Mouse (Mus musculus) forebrain, embryonic 13.5 days (tissue): ENCODE data around the gene Bcas3. TPM values are rescaled to one million over a fixed set of nuclear protein-coding genes. Genes with fewer than 3 reads are reported as not detected.

Experiments used
- ATAC-seq: fragments of 200-750 bp; cut with Nextera tagmentation; 2 replicates; pipeline ENCODE4 v1.8.0; 2017
- H3K27ac ChIP-seq: fragments of 300-500 bp; sonication (generic); 2 replicates; pipeline ENCODE4 v1.5.1; 2015; ENCODE audit warnings: inconsistent platforms, mild to moderate bottlenecking, moderate library complexity
- H3K27me3 ChIP-seq: fragments of 300-500 bp; sonication (generic); 2 replicates; pipeline ENCODE4 v1.6.1; 2015; ENCODE audit warnings: mild to moderate bottlenecking, inconsistent platforms
- H3K36me3 ChIP-seq: fragments of 300-500 bp; sonication (generic); 2 replicates; pipeline ENCODE4 v1.6.1; 2015; ENCODE audit warnings: mild to moderate bottlenecking, inconsistent platforms; ENCODE audit not compliant: poor library complexity, severe bottlenecking
- H3K4me1 ChIP-seq: fragments of 300-500 bp; sonication (generic); 2 replicates; pipeline ENCODE4 v1.6.1; 2015; ENCODE audit warnings: inconsistent platforms
- H3K4me2 ChIP-seq: fragments of 300-500 bp; sonication (generic); 2 replicates; pipeline ENCODE4 v1.6.1; 2015; ENCODE audit warnings: inconsistent platforms, mild to moderate bottlenecking, moderate library complexity
- H3K4me3 ChIP-seq: fragments of 300-500 bp; sonication (generic); 2 replicates; pipeline ENCODE4 v1.5.1; 2015; ENCODE audit warnings: mild to moderate bottlenecking, inconsistent platforms
- H3K9ac ChIP-seq: fragments of 300-500 bp; sonication (generic); 2 replicates; pipeline ENCODE4 v1.6.1; 2015; ENCODE audit warnings: mild to moderate bottlenecking, inconsistent platforms
- H3K9me3 ChIP-seq: fragments of 300-500 bp; sonication (generic); replicated peaks from 2 replicates; pipeline ENCODE4 v1.6.1; 2016; ENCODE audit warnings: inconsistent platforms
- WGBS: fragments of 180-500 bp; shearing (Covaris S2); methylation state at CpG from one replicate; pipeline ENCODE4 v1.1.7; 2015; 5-methylcytosine and 5-hydroxymethylcytosine counted together
- polyA plus RNA-seq: library from polyadenylated mRNA; unstranded; fragments of >200 nt; fragmentation: Nextera tagmentation; extraction: Ambion mirVana; gene quantifications from 2 replicates; pipeline ENCODE4 v1.2.1, GENCODE M21; 2015

Bcas3 gene
- polyA plus RNA-seq, 1 experiment from 2014 or later, result 19.6 TPM

DNA sequence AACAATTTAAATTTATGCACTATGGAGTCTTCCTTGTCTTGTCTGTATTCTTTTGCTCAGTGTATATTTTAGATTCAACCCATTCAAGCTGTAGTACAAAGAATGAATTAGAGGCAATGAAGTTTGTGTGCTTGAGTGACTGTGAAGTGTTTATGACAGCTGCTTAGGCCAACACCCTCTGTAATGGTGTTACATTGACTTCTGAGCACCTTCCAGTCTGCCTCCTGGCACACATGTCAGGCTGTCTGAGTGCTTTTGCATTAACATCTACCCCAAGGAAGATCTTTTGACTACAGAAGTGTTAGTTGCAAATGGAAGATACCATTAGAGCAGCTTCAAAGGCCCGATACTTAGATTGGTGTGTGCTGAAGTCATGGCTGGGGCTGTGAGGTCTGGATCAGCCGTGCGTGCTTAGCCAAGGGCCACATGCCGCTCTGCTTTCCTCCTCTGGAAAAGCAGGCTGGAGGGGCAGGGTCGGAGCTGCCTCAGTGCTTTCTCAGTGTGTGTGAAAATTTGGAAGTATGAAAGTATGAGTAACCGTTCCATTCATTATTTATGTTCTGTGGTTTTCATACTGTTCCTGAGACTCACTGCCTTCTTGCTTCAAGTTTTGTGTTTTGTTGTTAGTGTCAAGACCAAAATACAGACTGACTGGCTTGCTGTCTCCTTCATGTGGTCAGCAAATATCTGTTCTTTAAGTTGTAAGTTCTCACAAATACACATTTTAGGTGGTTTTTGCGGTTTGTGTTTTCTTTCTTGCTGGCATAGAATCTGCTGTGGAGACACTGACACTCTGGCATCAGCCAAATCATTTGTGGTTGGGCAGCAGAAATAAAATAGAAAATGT, 31.2 kb downstream of the Bcas3 start:
- H3K27me3 ChIP-seq, result no peaks in the 10 kb centered on the region
- no peaks in the 10 kb centered on the region for H3K36me3 ChIP-seq
- no peak overlapping the region for H3K9ac ChIP-seq
- H3K27ac ChIP-seq, result no peak overlapping the region
- H3K9me3 ChIP-seq, result no peaks in the 10 kb centered on the region
- no peak overlapping the region for H3K4me2 ChIP-seq
- H3K4me3 ChIP-seq, result no peak overlapping the region
- 87% methylated on average over 7 of the region's 7 CpGs for WGBS
- no peaks in the 10 kb centered on the region for H3K4me1 ChIP-seq
- ATAC-seq, result no peak

DNA sequence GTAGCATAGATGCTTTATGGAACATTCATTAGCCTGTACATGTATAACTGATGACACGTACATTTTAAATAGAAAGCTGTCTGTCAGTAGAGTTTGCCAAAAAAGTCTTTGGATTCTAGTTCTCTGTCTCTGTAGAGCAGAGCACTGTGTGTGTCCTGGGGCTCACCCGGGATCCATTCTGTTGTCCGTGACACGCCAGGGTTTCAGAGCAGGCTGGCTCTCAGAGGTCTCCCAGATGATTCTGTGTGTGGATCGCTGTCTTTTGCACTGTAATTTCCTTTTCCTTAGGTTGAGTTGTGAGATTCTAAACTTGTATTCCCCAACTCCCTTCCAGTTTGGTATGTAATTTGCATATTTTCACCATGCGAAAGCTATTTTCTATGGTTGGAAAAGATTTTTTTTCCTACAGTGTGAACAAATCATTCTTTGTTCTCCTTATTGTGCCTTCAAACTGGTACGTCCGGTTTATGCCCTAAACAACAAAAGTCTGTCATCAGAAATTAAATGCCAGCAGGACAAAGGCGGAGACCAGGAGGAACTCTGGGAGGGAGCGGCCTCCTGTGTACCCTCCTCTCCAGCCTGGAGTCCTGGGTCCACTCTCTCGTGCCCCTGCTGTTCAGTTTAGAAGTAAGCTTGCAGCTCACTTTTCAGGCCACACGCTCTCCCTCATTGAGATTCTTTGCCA, 39.4 kb downstream of the Bcas3 start:
- H3K4me3 ChIP-seq, result no peak overlapping the region
- H3K27me3 ChIP-seq, result no peaks in the 10 kb centered on the region
- no peaks in the 10 kb centered on the region for H3K9me3 ChIP-seq
- ATAC-seq, result no peak
- WGBS, result 33% methylated on average over 12 of the region's 12 CpGs
- no peak overlapping the region for H3K4me2 ChIP-seq
- H3K27ac ChIP-seq, result no peak overlapping the region
- H3K9ac ChIP-seq, result no peak overlapping the region
- peaks cover 11% of the 10 kb centered on the region; the same call in 1 of the 2 replicates for H3K4me1 ChIP-seq
- no peaks in the 10 kb centered on the region for H3K36me3 ChIP-seq

DNA sequence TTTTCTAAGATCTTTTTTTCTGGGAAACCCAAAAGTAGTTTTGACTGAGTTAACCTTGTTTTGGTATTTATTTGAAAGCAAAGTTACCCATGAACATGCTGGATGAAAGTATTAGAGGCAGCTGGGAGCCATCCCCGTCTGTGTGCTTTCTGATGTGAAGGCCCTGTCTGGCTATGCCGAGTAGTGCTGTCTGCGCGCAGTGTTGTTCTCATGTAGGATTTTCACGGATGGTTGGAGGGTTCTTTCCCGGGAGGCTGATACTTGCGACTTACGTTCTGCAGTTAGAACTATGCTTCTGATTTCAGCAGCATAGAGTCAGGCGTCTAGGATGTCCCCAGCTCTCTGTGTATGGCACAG, 39.9 kb downstream of the Bcas3 start:
- Histone ChIP-seq H3K9me3 (no peaks in the 10 kb centered on the region), H3K4me2 (no peak overlapping the region), H3K4me3 (no peak overlapping the region), H3K4me1 (peaks cover 11% of the 10 kb centered on the region; the same call in 1 of the 2 replicates), H3K27ac (no peak overlapping the region), H3K27me3 (no peaks in the 10 kb centered on the region), H3K36me3 (no peaks in the 10 kb centered on the region), H3K9ac (no peak overlapping the region)
- WGBS, result 29% methylated on average over 9 of the region's 9 CpGs
- no peak for ATAC-seq

DNA sequence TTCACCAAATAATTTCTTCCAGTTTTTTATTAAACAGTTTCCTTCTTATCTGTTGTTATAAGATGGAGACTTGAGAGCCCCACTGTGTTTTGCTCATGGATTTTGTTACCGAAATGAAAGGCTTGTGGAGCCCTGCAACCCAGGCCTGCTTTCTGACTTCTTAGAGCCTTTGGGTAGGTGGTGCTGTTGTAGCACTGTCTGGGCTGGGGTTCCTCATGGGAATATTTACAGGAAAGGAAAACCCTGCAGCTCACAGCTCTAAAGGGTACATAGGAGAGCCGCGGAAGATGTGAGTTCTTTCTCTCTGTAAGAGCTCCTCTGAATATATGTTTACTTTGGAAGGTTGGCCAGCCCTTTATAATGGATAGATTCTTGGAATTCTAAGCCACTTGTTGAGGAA, 41.0 kb downstream of the Bcas3 start:
- no peak for ATAC-seq
- no peak overlapping the region for H3K9ac ChIP-seq
- no peak overlapping the region for H3K27ac ChIP-seq
- WGBS, result 81% methylated on average over 3 of the region's 3 CpGs
- no peaks in the 10 kb centered on the region for H3K36me3 ChIP-seq
- H3K4me2 ChIP-seq, result no peak overlapping the region
- no peaks in the 10 kb centered on the region for H3K9me3 ChIP-seq
- no peak overlapping the region for H3K4me3 ChIP-seq
- H3K27me3 ChIP-seq, result no peaks in the 10 kb centered on the region
- peaks cover 11% of the 10 kb centered on the region; the same call in 1 of the 2 replicates for H3K4me1 ChIP-seq

DNA sequence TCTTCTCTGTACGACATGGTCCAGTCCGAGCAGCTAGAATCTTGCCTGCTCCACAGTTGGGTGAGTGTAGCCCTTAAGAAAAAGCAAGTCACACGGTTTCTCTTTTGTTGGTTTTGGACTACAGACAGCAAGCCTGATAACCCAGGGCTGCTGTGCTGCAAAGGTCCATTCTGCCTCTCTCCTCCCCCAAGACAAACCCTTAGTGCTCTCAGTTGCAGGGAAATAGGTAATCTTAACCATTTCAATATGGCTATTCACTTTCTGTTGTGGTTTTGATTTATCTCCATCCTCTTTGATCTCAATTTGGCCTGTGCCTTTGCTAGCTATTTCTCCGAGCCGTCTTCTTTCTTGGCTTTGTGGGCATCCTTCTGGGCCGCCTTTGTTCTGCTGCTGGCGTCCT, 42.4 kb downstream of the Bcas3 start:
- ATAC-seq, result no peak
- H3K4me3 ChIP-seq, result no peak overlapping the region
- H3K27me3 ChIP-seq, result no peaks in the 10 kb centered on the region
- no peaks in the 10 kb centered on the region for H3K36me3 ChIP-seq
- H3K9me3 ChIP-seq, result no peaks in the 10 kb centered on the region
- no peak overlapping the region for H3K9ac ChIP-seq
- 25% methylated on average over 7 of the region's 7 CpGs for WGBS
- peaks cover 11% of the 10 kb centered on the region; the same call in 1 of the 2 replicates for H3K4me1 ChIP-seq
- H3K27ac ChIP-seq, result no peak overlapping the region
- no peak overlapping the region for H3K4me2 ChIP-seq

DNA sequence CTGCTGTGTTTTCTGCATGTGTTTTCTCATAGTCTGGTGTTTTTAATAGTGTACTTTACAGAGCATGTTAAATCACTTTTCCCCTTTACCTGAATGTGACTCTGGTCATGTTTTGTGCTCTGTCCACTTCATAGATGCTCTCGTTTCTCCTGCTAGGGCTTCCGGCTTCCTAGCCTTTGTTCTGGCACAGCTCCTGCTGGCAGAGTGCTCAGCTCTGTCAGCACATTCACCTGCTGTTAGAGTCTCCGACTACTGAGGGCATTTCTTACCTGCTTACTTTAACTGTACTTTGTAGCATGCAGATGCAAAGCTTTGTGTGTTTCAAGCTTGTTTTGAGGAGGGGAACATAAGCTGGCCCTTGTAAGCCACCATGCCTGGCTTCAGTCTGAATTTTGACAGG, 53.6 kb downstream of the Bcas3 start:
- Histone ChIP-seq H3K4me2 (no peak overlapping the region), H3K9me3 (no peaks in the 10 kb centered on the region), H3K4me1 (no peaks in the 10 kb centered on the region), H3K9ac (no peak overlapping the region), H3K36me3 (no peaks in the 10 kb centered on the region), H3K27ac (no peak overlapping the region), H3K4me3 (no peak overlapping the region), H3K27me3 (no peaks in the 10 kb centered on the region)
- WGBS, result 60% methylated on average over 3 of the region's 3 CpGs
- ATAC-seq, result no peak

DNA sequence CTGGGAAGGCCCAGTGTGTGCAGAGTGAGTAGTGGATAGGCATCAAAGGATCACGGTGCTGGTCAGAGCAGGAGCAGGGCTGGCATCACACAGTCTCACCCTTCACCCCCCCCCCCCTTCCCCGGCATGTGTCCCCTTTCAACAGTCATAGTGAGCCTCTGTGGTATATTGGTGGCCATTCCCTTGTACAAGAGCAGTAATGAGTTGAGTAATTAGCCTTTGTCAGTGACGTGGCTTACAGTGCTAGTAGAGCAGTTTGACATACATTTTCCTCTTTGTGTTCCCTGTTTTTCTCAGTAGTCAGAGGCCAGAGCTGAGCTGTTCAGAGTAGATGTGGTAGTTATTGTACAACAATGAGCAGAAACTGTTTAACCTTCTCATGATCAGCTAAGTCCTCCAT, 54.7 kb downstream of the Bcas3 start:
- Histone ChIP-seq H3K4me2 (no peak overlapping the region), H3K27me3 (no peaks in the 10 kb centered on the region), H3K9me3 (no peaks in the 10 kb centered on the region), H3K27ac (no peak overlapping the region), H3K9ac (no peak overlapping the region), H3K4me3 (no peak overlapping the region), H3K36me3 (no peaks in the 10 kb centered on the region), H3K4me1 (no peaks in the 10 kb centered on the region)
- 37% methylated on average over 2 of the region's 3 CpGs for WGBS
- no peak for ATAC-seq

DNA sequence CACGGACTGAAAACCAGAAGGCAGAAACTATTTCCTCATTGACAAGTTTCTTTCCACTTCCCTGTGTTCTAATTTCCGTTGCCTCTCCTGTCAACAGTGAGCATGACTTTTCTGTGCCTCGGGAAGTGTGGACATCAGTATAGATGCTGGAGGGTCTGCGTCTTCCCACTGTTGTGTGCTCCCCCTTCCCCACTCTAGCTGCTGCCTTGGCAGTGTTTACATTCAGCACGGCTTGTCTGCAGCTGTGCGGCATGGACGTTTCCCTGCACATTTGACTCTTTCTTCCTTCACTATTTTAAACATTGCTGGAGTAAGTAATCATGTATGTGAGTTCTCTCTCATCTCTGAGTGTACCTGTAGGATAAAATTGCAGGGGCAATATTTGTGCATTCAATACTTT, 59.4 kb downstream of the Bcas3 start:
- Histone ChIP-seq H3K4me2 (no peak overlapping the region), H3K9ac (no peak overlapping the region), H3K36me3 (no peaks in the 10 kb centered on the region), H3K4me3 (no peak overlapping the region), H3K27ac (no peak overlapping the region), H3K9me3 (no peaks in the 10 kb centered on the region), H3K4me1 (no peaks in the 10 kb centered on the region), H3K27me3 (no peaks in the 10 kb centered on the region)
- WGBS, result 77% methylated on average over 7 of the region's 7 CpGs
- ATAC-seq, result no peak

DNA sequence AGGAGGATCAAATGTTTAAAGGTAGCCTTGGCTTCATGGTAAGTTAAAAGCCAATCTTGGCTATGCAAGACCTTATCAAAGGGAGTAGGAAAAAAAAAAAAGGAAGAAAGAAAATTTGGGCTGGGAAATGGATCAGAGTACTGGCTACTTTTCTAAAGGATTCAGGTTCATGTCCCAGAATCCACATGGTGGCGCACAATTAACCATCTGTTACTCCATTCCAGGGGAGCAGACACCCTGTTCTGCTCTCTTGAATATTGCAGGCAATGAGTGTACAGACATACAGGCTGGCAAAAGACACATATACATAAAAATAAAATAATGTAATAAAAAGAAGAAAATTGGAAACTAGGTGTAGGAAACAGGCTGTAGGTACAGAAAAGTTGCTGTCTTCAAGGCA, 61.5 kb downstream of the Bcas3 start:
- no peaks in the 10 kb centered on the region for H3K4me1 ChIP-seq
- ATAC-seq, result no peak
- H3K27ac ChIP-seq, result no peak overlapping the region
- H3K27me3 ChIP-seq, result no peaks in the 10 kb centered on the region
- H3K4me2 ChIP-seq, result no peak overlapping the region
- WGBS, result 90% methylated on average over 1 of the region's 1 CpGs
- H3K4me3 ChIP-seq, result no peak overlapping the region
- H3K36me3 ChIP-seq, result no peaks in the 10 kb centered on the region
- H3K9me3 ChIP-seq, result no peaks in the 10 kb centered on the region
- H3K9ac ChIP-seq, result no peak overlapping the region

DNA sequence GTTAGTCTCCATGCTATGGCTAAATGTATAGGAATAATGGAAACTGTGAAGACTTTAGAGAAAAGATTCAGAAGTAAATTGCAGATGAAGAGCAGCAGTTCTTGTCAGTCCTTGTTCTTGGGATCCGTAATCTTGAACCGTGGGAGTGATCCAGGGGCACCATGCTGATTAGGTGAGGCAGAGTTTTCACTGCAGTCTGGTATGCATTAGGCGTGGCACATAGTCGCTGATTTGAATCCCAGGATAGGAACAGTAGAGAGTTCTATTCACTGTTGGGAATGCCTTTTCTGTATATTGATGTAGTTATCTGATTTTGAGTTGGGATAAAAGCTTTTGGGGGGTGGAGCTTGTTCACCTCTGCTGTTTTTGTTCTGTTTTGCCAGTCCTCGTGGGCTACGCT, 74.4 kb downstream of the Bcas3 start:
- no peaks in the 10 kb centered on the region for H3K36me3 ChIP-seq
- no peak overlapping the region for H3K4me3 ChIP-seq
- no peak overlapping the region for H3K27ac ChIP-seq
- no peaks in the 10 kb centered on the region for H3K27me3 ChIP-seq
- H3K9ac ChIP-seq, result no peak overlapping the region
- no peak overlapping the region for H3K4me2 ChIP-seq
- H3K9me3 ChIP-seq, result no peaks in the 10 kb centered on the region
- no peak for ATAC-seq
- no peaks in the 10 kb centered on the region for H3K4me1 ChIP-seq
- 87% methylated on average over 6 of the region's 6 CpGs for WGBS

DNA sequence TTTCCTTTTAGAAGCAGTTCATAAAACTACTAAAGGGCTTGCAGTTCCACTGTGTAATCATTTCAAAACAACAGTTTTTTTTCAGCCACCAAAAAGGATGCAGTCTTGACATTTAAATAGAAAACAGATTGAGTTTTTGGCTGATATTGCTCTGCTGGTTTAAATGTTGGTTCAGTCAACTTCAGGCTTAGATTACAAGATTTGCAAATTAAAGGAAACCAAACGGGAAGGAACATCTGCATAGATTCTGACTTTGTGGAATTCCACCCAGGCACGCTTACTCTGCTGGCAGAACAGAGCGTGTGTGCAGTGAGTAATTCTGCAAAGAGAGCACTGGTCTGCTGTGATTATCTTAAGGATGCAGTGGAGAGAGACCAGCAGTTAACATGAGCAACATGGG, 75.3 kb downstream of the Bcas3 start:
- no peak for ATAC-seq
- Histone ChIP-seq H3K9me3 (no peaks in the 10 kb centered on the region), H3K4me3 (no peak overlapping the region), H3K36me3 (no peaks in the 10 kb centered on the region), H3K9ac (no peak overlapping the region), H3K4me2 (no peak overlapping the region), H3K27me3 (no peaks in the 10 kb centered on the region), H3K27ac (no peak overlapping the region), H3K4me1 (no peaks in the 10 kb centered on the region)
- WGBS, result 75% methylated on average over 3 of the region's 3 CpGs

DNA sequence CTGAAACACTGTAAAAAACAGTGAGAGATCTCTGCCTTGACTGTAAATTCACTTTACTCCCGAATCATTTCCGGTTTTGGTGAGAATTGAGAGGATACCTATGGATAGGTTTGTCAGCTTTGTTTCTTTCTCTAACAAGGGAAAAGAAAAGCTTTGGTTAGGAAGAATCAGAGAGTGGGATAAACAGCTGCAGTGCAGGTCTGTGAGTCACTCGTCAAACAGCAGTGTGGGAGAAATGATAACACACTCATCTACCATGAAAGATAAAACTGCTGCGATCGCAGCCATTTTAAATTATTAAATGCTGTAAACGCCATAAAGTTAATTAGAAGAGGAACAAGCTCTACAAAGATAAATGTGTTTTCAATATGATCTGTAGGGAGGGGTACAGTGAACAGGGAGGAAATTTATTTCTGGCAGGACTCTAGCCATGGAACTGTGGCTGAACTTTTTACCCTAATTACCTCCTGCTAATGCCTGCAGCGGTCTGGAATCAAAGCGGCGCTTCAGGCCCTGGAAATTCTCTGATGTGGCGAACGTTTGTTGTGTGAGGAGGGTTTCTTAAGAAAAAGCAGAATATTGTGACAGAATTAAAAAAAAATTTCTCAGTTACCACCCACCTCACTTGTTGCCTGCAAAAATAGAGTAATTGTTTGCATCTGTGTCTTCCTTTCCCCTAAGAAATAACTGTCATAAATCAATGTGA, 77.9 kb downstream of the Bcas3 start:
- H3K9ac ChIP-seq, result no peak overlapping the region
- no peak overlapping the region for H3K27ac ChIP-seq
- 52% methylated on average over 11 of the region's 11 CpGs for whole genome bisulfite sequencing
- no peak overlapping the region for H3K4me2 ChIP-seq
- no peaks in the 10 kb centered on the region for H3K27me3 ChIP-seq
- no peaks in the 10 kb centered on the region for H3K4me1 ChIP-seq
- no peak overlapping the region for H3K4me3 ChIP-seq
- no peaks in the 10 kb centered on the region for H3K36me3 ChIP-seq
- no peaks in the 10 kb centered on the region for H3K9me3 ChIP-seq
- no peak for ATAC-seq
